Mouse (Mus musculus): ENCODE results near the gene Mcf2l. TPM values are rescaled to one million over a fixed set of nuclear protein-coding genes. Genes with fewer than 3 reads are reported as not detected.

Gene Mcf2l
- polyA plus RNA-seq, 1 experiment from 2014 or later: 44.2 TPM

DNA sequence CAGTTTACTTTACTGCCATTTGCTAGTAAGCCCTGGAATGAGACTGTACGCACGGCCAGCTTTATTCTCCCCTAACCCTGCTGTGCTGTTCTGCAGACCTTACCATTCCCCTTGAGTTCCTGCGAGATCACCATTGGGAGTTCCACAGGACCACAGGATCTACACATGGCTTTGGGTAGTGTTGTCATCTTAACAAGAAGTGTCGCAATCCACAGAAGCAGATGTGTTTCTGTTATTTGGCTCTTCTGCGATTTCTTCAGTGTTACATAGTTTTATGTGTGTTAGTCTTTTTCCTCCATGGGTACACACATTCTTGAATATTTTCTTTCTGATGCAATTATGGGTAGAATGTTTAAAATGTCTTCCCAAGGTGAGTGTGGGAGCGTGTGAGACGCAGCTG lies 32.8 kb upstream of the Mcf2l start:
- no peak for ATAC-seq (ENCODE audit: low FRiP score)
- H3K9ac ChIP-seq (ENCODE audit: low read length): no peak overlapping the region
- no peak overlapping the region for H3K4me3 ChIP-seq (ENCODE audit: low read depth, low read length)
- WGBS: 92% methylated on average over 7 of the region's 7 CpGs
- H3K9me3 ChIP-seq (ENCODE audit: control insufficient read depth, low read length): no peaks in the 10 kb centered on the region
- H3K27ac ChIP-seq (ENCODE audit: low read depth, low read length): no peak overlapping the region
- no peaks in the 10 kb centered on the region for H3K4me1 ChIP-seq (ENCODE audit: control insufficient read depth, insufficient read depth, low read length)
- peaks cover 2% of the 10 kb centered on the region for H3K36me3 ChIP-seq (ENCODE audit: control insufficient read depth, insufficient read depth, low read length)
- no peak overlapping the region for H3K4me2 ChIP-seq
- no peak for DNase-seq (ENCODE audit: low spot score, missing footprints)
- H3K27me3 ChIP-seq (ENCODE audit: control insufficient read depth, insufficient read depth, low read length): no peaks in the 10 kb centered on the region

DNA sequence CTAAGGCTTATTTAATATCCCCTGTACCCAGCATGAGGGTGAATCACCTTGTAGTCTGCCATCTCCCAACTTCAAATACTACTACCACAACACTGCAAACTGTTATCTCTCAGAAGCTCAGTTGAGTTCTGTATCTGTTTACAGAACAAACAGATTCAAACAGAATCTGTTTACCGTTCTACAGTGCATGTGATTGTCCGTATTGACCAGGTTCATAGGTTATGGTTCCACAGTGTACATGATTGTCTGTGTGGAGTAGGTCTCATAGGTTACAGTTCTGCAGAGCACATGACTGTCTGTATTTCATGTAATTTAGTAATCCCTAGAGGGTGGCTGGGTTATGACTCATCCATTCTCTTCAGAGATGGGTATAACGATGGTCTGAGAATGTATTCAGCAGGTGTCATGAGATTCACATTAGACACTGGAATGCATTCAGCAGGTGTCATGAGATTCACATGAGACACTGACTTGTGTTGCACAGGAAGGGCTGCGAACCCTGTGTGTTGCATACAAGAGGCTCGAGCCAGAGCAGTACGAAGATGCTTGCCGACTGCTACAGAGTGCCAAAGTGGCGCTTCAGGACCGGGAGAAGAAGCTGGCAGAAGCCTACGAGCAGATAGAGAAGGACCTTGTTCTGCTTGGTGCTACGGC lies 31.1 kb upstream of the Mcf2l start:
- H3K9me3 ChIP-seq (ENCODE audit: control insufficient read depth, low read length): no peaks in the 10 kb centered on the region
- DNase-seq (ENCODE audit: low spot score, missing footprints) (peak; percentile 51), ATAC-seq (ENCODE audit: low FRiP score) (no peak)
- H3K4me2 ChIP-seq: no peak overlapping the region
- H3K9ac ChIP-seq (ENCODE audit: low read length): no peak overlapping the region
- H3K27me3 ChIP-seq (ENCODE audit: control insufficient read depth, insufficient read depth, low read length): no peaks in the 10 kb centered on the region
- no peak overlapping the region for H3K4me3 ChIP-seq (ENCODE audit: low read depth, low read length)
- 98% methylated on average over 11 of the region's 11 CpGs for WGBS
- no peaks in the 10 kb centered on the region for H3K4me1 ChIP-seq (ENCODE audit: control insufficient read depth, insufficient read depth, low read length)
- H3K36me3 ChIP-seq (ENCODE audit: control insufficient read depth, insufficient read depth, low read length): peaks cover 4% of the 10 kb centered on the region; the same call in 1 of the 2 replicates
- no peak overlapping the region for H3K27ac ChIP-seq (ENCODE audit: low read depth, low read length)

DNA sequence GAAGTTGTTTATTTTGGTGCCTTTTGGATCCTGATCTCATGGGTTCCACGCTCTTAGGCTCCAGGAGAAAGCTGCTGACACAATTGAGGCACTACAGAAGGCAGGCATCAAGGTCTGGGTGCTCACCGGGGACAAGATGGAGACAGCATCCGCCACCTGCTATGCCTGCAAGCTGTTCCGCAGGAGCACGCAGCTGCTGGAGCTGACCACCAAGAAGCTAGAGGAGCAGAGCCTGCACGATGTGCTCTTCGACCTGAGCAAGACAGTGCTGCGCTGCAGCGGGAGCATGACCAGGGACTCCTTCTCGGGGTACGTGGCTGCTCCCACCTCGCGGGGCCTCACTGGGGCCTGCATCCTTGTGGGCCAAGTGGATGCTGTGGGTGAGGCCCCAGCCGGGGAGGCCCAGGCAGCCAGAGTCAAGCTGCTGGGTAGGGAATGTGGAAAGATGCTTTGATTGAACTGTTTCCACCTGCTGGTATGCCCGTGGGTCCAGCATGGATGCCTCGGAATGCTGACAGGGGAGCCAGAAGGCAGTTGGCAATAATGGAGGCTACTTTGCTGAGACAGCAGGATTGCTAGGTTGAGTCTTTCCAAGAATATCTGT lies 29.2 kb upstream of the Mcf2l start:
- H3K27me3 ChIP-seq (ENCODE audit: control insufficient read depth, insufficient read depth, low read length): no peaks in the 10 kb centered on the region
- ATAC-seq (ENCODE audit: low FRiP score): no peak

DNA sequence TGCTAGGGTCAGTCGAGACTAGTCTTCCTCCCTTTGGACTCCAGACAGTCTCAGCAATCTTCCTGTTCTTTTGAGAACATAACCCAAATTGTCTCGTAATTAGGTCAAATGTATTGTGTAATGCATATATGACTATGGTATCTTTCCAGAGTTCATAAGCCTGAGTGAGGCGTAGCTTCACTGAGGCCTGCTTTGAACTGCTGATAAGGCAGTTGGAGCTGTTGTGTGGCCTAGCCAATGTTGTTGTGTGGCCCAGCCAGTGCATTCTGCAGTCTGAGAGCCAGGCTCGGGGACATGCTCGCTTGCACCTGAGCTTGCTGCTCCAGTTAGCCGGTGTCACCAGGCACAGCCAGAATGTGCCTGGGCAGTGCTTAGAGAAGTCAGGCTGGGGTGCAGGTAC lies 27.2 kb upstream of the Mcf2l start:
- Histone ChIP-seq H3K4me1 (ENCODE audit: control insufficient read depth, insufficient read depth, low read length) (no peaks in the 10 kb centered on the region), H3K4me3 (ENCODE audit: low read depth, low read length) (no peak overlapping the region), H3K36me3 (ENCODE audit: control insufficient read depth, insufficient read depth, low read length) (peaks cover 8% of the 10 kb centered on the region), H3K9ac (ENCODE audit: low read length) (no peak overlapping the region), H3K4me2 (no peak overlapping the region), H3K9me3 (ENCODE audit: control insufficient read depth, low read length) (no peaks in the 10 kb centered on the region), H3K27ac (ENCODE audit: low read depth, low read length) (no peak overlapping the region), H3K27me3 (ENCODE audit: control insufficient read depth, insufficient read depth, low read length) (no peaks in the 10 kb centered on the region)
- 90% methylated on average over 6 of the region's 6 CpGs for WGBS
- no peak for ATAC-seq (ENCODE audit: low FRiP score)
- peak; percentile 65 for DNase-seq (ENCODE audit: low spot score, missing footprints)

More for the DNA sequence above, 29.2 kb upstream of the Mcf2l start:
- Histone ChIP-seq H3K4me1 (ENCODE audit: control insufficient read depth, insufficient read depth, low read length) (no peaks in the 10 kb centered on the region), H3K4me2 (no peak overlapping the region), H3K9ac (ENCODE audit: low read length) (no peak overlapping the region), H3K4me3 (ENCODE audit: low read depth, low read length) (no peak overlapping the region), H3K36me3 (ENCODE audit: control insufficient read depth, insufficient read depth, low read length) (peaks cover 8% of the 10 kb centered on the region), H3K9me3 (ENCODE audit: control insufficient read depth, low read length) (no peaks in the 10 kb centered on the region), H3K27ac (ENCODE audit: low read depth, low read length) (no peak overlapping the region)
- WGBS: 94% methylated on average over 16 of the region's 16 CpGs
- no peak for DNase-seq (ENCODE audit: low spot score, missing footprints)

DNA sequence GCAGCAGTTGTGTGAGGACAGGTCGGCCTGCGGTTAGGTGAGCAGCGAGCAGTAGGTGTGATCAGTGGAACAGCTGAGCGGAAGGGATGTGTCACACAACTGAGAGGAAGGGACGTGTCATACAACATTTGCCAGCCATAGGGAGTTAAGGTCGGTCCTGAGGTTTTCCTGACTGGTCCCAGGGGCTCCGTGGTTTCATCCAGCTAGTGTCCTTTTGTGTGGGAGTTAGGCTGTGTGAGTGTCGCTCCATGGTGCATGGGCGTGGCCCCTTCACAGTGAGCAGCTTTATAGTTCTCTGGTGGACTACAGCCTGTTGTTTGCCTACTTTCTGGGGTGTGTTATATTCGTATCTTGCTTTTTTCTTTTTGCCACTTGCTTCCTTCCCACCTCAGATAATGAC lies 22.4 kb upstream of the Mcf2l start:
- H3K36me3 ChIP-seq (ENCODE audit: control insufficient read depth, insufficient read depth, low read length): peaks cover 5% of the 10 kb centered on the region
- no peaks in the 10 kb centered on the region for H3K27me3 ChIP-seq (ENCODE audit: control insufficient read depth, insufficient read depth, low read length)
- 87% methylated on average over 10 of the region's 10 CpGs for WGBS
- H3K9me3 ChIP-seq (ENCODE audit: control insufficient read depth, low read length): no peaks in the 10 kb centered on the region
- H3K4me2 ChIP-seq: no peak overlapping the region
- ATAC-seq (ENCODE audit: low FRiP score) (no peak), DNase-seq (ENCODE audit: low spot score, missing footprints) (no peak)
- H3K9ac ChIP-seq (ENCODE audit: low read length): no peak overlapping the region
- H3K4me3 ChIP-seq (ENCODE audit: low read depth, low read length): no peak overlapping the region
- no peaks in the 10 kb centered on the region for H3K4me1 ChIP-seq (ENCODE audit: control insufficient read depth, insufficient read depth, low read length)
- no peak overlapping the region for H3K27ac ChIP-seq (ENCODE audit: low read depth, low read length)

DNA sequence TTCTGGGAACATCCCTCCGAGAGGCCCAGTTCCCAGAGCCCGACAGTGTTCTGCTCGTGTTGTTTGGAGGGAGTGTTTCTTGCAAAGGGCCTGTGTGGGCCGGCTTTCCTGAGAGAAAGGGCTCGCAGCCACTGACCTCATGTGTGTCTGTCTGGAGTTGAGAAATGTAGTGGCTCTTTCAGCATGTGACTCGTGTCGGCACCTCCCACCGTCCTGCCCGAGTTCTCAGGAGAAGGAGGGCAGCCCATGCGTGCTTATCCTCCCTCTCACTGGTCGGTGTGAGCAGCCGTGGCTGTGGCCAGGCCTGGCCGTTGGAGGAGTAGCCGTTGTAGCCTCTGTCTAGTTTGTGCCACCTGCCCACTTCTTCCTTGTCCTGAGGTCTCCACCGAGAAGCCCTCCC lies 17.6 kb upstream of the Mcf2l start:
- WGBS: 78% methylated on average over 15 of the region's 15 CpGs
- ATAC-seq (ENCODE audit: low FRiP score) (no peak), DNase-seq (ENCODE audit: low spot score, missing footprints) (peak; percentile 21)
- no peak overlapping the region for H3K4me2 ChIP-seq
- no peaks in the 10 kb centered on the region for H3K4me1 ChIP-seq (ENCODE audit: control insufficient read depth, insufficient read depth, low read length)
- H3K4me3 ChIP-seq (ENCODE audit: low read depth, low read length): no peak overlapping the region
- no peak overlapping the region for H3K9ac ChIP-seq (ENCODE audit: low read length)
- no peaks in the 10 kb centered on the region for H3K36me3 ChIP-seq (ENCODE audit: control insufficient read depth, insufficient read depth, low read length)
- no peaks in the 10 kb centered on the region for H3K9me3 ChIP-seq (ENCODE audit: control insufficient read depth, low read length)
- no peaks in the 10 kb centered on the region for H3K27me3 ChIP-seq (ENCODE audit: control insufficient read depth, insufficient read depth, low read length)
- H3K27ac ChIP-seq (ENCODE audit: low read depth, low read length): no peak overlapping the region

DNA sequence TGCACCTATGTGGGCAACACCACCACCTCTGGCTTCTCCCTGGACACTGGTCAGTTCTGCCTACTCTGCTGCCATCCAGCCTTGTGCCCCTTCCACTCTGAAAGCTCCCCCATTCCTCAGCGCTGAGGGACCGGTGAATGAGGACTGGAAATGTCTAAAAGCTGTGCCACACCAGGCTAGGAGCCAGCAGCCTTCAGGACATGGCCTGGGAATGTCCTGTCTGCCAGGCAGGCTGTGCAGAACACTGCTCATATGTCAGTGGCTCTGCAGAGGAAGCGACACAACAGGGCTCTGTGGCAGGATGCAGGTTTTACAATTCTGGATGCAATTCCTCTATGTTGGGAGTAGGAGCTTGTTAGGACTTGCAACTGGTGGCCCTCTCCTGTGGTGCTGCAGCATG lies 10.5 kb upstream of the Mcf2l start:
- 86% methylated on average over 3 of the region's 3 CpGs for WGBS
- ATAC-seq (ENCODE audit: low FRiP score) (no peak), DNase-seq (ENCODE audit: low spot score, missing footprints) (peak; percentile 56)
- H3K9me3 ChIP-seq (ENCODE audit: control insufficient read depth, low read length): no peaks in the 10 kb centered on the region
- no peaks in the 10 kb centered on the region for H3K4me1 ChIP-seq (ENCODE audit: control insufficient read depth, insufficient read depth, low read length)
- H3K27ac ChIP-seq (ENCODE audit: low read depth, low read length): no peak overlapping the region
- H3K4me3 ChIP-seq (ENCODE audit: low read depth, low read length): no peak overlapping the region
- H3K27me3 ChIP-seq (ENCODE audit: control insufficient read depth, insufficient read depth, low read length): no peaks in the 10 kb centered on the region
- H3K4me2 ChIP-seq: no peak overlapping the region
- 0 out of 2 replicates have a peak, but pooled peaks cover 2% of the 10 kb centered on the region for H3K36me3 ChIP-seq (ENCODE audit: control insufficient read depth, insufficient read depth, low read length)
- no peak overlapping the region for H3K9ac ChIP-seq (ENCODE audit: low read length)

DNA sequence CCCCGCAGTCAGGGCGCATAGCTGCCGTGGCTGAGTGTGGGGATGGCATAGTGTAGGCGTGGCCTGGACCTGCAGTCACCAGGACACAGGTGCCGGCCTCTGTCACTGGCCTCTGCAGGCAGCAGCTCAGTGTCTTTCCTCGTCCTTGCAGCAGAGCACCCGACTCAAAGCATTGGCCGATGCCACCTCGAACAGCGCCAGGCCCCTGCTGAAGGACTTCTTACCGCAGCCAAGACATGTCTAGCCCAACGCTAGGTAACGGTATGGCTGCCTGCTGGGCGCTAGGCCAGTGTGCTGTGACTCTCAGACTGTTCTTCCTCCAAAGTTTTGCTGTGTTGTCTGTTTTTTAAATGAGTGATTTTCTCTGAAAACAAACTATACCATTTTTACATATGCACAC lies 10.0 kb upstream of the Mcf2l start:
- Histone ChIP-seq H3K36me3 (ENCODE audit: control insufficient read depth, insufficient read depth, low read length) (0 out of 2 replicates have a peak, but pooled peaks cover 2% of the 10 kb centered on the region), H3K27me3 (ENCODE audit: control insufficient read depth, insufficient read depth, low read length) (no peaks in the 10 kb centered on the region), H3K4me2 (no peak overlapping the region), H3K9ac (ENCODE audit: low read length) (no peak overlapping the region), H3K4me3 (ENCODE audit: low read depth, low read length) (no peak overlapping the region), H3K9me3 (ENCODE audit: control insufficient read depth, low read length) (no peaks in the 10 kb centered on the region), H3K4me1 (ENCODE audit: control insufficient read depth, insufficient read depth, low read length) (no peaks in the 10 kb centered on the region), H3K27ac (ENCODE audit: low read depth, low read length) (no peak overlapping the region)
- no peak for ATAC-seq (ENCODE audit: low FRiP score)
- no peak for DNase-seq (ENCODE audit: low spot score, missing footprints)
- WGBS: 89% methylated on average over 14 of the region's 14 CpGs

DNA sequence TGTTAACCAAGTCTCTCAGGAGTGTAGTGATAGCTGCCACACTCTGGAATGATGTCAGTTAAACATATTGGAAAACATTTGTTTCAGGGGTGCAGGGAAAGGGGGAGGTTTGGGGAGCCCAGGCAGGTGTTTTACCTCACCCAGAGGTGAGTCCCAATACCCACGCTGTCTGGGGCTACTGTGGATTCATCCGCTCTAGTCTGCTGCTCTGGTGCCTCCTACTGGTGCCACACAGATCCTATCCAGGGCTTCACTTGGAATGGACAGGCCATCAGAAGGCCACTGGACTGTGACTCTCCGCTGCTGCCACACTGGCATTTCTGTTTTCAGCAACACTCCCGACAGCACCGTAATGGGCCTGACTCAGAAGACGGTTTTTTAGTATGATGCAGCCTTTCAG lies 7.8 kb upstream of the Mcf2l start:
- WGBS: 60% methylated on average over 6 of the region's 6 CpGs
- peak; percentile 75 for DNase-seq (ENCODE audit: low spot score, missing footprints)
- H3K9me3 ChIP-seq (ENCODE audit: control insufficient read depth, low read length): no peaks in the 10 kb centered on the region
- H3K9ac ChIP-seq (ENCODE audit: low read length): no peak overlapping the region
- H3K27me3 ChIP-seq (ENCODE audit: control insufficient read depth, insufficient read depth, low read length): no peaks in the 10 kb centered on the region
- ATAC-seq (ENCODE audit: low FRiP score): no peak
- no peak overlapping the region for H3K27ac ChIP-seq (ENCODE audit: low read depth, low read length)
- H3K4me1 ChIP-seq (ENCODE audit: control insufficient read depth, insufficient read depth, low read length): peaks cover 4% of the 10 kb centered on the region
- no peak overlapping the region for H3K4me2 ChIP-seq
- 0 out of 2 replicates have a peak, but pooled peaks cover 2% of the 10 kb centered on the region for H3K36me3 ChIP-seq (ENCODE audit: control insufficient read depth, insufficient read depth, low read length)
- H3K4me3 ChIP-seq (ENCODE audit: low read depth, low read length): no peak overlapping the region
